Mouse (Mus musculus): ENCODE data around the gene Smurf1. TPM values are rescaled to one million over a fixed set of nuclear protein-coding genes. Genes with fewer than 3 reads are reported as not detected.
A peak's percentile ranks its signal among the peaks of the same experiment; 100 is the strongest.

Gene Smurf1
- 18.8 and 24.7 TPM in 2 replicates for total RNA-seq (2021)
- long read RNA-seq, full-length matches to known transcripts = 8 of 18 reads
- long read RNA-seq, partial matches to known transcripts = 2 of 18 reads
- long read RNA-seq, other reads (novel, unspliced or antisense) = 8 of 18 reads

DNA sequence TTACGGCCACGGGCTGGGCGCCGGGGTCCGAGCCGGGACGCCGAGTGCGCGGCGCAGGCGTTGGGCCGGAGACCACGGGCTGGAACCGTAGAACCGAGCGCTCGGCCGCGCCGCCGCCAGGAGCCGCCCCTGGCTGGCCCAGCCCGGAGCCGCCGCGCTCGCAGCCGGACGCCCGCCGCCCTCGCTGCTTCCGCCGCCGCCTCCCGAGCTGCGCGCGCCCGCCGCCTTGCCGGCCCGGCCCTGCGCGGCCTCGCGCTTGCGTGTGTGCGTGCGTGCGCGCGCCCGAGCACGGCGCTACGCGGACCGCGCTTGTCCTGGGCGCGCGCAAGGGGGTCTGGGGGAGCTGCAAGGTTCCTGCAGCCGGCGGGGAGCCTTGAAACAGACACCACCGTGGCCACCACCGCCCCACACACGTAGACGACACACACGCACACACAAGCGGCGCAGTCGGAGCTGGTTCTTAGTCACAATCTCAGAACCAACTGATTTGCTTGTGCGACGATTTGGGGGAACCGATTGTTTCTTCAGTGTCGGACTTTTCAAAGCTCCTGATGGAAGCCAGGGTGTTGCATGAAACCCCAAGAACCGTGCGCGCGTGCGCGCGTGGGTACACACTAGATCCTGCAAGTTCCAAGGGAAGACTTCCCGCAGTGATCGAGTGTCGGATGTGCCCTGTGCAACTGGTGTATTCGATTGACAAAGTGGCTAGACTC lies at the start of gene Smurf1:
TSS of gene Smurf1 (minus strand) at position 209 of the 713 bp plus-strand sequence.
- peak; percentile 88 for DNase-seq

DNA sequence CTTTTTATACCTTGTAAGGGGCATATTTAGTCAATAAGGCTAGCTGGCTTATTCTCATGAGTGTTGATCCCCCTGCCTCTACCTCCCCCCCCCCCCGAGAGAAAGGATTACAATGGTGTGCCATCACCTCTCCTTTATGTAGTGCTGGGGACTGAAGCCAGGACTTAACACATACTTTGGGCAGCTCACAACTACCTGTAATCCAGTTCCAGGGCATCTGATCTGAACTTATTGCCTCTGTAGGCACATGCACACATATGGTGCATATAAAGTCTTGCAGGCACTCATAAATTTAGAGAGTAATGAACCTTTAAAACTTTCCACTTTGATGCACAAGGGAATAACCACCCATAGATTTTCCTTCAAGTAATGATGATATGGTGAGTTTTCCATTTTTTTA lies 48.6 kb upstream of the Smurf1 start:
- DNase-seq = no peak

DNA sequence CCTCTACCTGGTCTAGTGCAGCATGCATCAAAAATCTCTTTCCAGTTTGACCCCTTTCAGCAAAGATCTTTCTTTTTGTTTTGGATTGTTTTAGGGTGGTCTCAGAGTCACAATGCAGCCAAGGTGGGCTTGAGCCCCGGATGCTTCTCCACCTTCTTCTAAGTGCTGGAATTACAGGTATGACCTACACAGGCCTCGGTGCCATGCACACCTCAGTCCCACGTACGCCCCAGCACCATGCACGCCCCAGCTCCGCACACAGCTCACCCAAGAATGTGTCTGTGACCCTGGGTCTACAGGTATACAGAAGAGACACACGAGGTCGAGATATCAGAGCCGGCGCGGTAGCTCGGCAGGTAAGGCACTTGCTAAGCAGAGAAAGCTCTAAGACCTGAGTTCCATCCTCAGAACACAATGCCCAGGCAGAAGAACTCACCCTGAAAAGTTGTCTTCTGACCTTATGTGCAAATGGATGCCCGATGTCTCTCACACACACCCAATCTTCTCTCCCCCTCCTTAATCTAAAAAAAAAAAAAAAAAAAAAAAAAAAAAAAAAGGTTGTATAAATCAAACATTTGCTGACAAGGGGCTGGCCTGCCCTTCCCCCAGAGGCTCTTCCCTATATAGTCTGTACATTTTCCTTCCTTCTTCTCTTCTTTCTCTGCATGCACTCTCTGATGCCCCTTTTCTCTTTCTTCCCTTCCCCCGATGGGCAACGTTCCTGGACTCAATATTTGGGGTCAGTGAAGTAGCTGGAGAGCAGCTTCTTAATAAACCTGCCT lies 43.4 kb upstream of the Smurf1 start:
- DNase-seq = no peak

DNA sequence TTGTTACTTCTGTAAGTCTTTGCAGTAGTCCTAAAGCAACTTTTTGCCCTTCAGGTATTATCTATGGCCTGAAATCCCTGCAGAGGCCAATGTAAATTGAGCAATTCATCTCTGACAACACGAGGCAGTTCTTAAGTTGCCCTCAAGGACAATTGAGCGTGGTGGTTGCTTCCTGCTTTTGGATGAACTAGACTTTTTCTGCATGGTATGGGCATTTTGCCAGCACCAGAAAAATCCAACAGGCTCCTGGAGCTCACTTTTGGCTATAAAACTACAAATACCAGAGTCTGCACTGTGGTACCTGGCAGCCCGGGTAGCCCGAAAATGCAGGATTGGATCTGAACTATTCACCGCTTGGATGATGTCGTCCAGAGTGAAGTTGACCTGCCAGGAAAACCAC lies 39.9 kb upstream of the Smurf1 start:
- no peak for DNase-seq

DNA sequence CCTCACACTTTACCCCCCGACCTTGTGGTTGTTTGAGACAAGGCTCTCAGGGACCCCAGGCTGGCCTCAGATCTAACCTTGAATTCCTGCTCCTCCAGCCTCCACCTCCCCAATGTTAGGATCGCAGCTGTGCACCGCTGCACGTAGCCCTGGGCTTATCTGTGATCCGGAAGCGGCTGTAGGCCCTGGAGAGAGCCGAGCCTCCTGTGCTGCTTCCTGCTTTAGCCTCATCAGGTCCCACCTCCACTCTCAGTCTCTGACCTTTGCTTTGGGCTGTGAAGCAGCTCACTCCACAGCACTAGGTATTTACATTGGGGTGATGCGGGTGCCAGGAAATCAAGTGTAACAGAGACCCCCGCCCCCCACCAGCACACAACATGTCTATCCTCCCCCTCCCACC lies 38.8 kb upstream of the Smurf1 start:
- no peak for DNase-seq

GRCm38 (mm10) chr5:145003362-145003761 lies 37.7 kb upstream of the Smurf1 start:
- no peak for DNase-seq

- no peak for DNase-seq
These were observed 32.8 kb upstream of the Smurf1 start for GRCm38 (mm10) chr5:144998491-144998890.

DNA sequence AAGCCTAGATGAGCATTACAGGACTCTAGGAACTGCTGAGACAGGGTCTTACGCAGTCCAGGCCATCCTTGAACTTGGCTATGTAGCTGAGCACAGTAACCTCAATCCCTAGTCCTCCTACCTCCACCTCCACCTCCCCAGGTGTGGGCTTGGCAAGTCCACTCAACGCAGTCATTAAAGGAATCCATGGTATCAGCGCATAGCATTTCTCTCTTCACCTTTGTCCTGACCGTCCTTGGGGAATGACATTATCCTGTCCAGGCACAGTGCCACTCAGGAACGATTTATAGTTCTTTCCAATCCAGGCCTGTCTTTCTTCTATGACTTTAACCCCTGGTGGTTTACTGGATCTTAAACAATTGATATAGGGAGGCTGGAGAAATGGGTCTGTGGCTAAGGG lies 24.8 kb upstream of the Smurf1 start:
- DNase-seq = no peak

DNA sequence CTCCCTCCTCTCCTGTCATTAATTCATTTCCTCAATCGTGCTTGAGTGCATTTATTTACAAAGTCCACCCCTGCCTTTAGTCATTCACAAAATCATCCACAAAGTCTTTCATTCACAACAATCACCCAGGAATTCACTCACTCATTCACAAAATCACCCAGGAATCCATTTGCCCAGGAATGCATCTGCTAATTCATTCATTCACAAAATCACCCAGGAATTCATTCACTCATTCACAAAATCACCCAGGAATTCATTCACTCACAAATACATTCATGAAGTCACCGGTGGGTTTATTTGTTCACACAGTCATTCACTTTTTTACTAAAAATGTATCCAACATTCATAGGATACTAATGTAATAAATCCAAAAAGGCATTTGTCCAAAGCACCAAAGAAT lies 24.4 kb upstream of the Smurf1 start:
- no peak for DNase-seq

GRCm38 (mm10) chr5:144989061-144989405 lies 23.4 kb upstream of the Smurf1 start:
- DNase-seq = no peak

GRCm38 (mm10) chr5:144988340-144989060 lies 22.9 kb upstream of the Smurf1 start:
- peak; percentile 10 for DNase-seq

DNA sequence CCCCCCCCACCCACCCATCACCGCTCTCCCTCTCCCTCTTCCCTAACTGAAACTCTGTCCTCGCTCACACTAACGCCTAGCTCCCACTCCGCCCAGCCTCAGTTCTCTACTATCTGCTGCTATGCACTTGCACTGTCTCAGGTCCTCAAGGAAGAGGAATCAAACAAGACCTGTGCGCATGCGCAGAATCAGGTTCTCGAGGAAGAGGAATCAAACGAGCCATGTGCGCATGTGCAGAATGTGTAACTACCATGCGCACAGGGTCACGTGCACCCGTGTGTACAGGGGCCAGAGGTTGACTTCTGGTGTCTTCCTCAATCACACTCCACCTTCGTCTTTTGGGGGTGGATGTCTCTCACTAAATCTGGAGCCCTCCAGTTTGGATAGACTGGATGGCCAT lies 21.9 kb upstream of the Smurf1 start:
- DNase-seq = no peak

- DNase-seq = no peak
These were observed 19.2 kb upstream of the Smurf1 start for GRCm38 (mm10) chr5:144984839-144985238.

DNA sequence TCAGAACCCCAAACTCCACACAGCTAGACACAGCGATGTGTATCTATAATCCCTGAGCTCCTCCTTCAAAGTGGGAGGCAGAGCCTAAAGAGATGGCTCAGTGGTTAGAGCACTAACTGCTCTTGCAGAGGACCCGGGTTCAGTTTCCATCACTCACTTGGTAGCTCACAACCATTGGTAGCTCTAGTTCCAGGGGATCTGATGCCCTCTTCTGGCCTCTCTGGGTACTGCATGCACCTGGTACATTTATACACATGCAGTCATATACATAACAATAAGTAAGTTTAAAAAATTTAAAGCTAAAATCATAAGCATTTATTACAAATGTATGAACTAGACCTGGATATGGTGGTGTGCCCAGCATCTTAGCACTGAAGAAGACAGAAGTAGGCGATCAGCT lies 17.6 kb upstream of the Smurf1 start:
- no peak for DNase-seq

GRCm38 (mm10) chr5:144979110-144979509 lies 13.5 kb upstream of the Smurf1 start:
- no peak for DNase-seq

- DNase-seq = peak; percentile 77
These were observed 13.0 kb upstream of the Smurf1 start for GRCm38 (mm10) chr5:144978533-144979107.

- DNase-seq = no peak
These were observed 5.6 kb upstream of the Smurf1 start for GRCm38 (mm10) chr5:144971266-144971665.

GRCm38 (mm10) chr5:144964872-144965638 lies 592 bp downstream of the Smurf1 start:
- DNase-seq = peak; percentile 83

- no peak for DNase-seq
These were observed 1.2 kb downstream of the Smurf1 start for GRCm38 (mm10) chr5:144964465-144964864.

GRCm38 (mm10) chr5:144963817-144964261 lies 1.8 kb downstream of the Smurf1 start:
- peak; percentile 45 for DNase-seq

GRCm38 (mm10) chr5:144963401-144963800 lies 2.2 kb downstream of the Smurf1 start:
- no peak for DNase-seq

DNA sequence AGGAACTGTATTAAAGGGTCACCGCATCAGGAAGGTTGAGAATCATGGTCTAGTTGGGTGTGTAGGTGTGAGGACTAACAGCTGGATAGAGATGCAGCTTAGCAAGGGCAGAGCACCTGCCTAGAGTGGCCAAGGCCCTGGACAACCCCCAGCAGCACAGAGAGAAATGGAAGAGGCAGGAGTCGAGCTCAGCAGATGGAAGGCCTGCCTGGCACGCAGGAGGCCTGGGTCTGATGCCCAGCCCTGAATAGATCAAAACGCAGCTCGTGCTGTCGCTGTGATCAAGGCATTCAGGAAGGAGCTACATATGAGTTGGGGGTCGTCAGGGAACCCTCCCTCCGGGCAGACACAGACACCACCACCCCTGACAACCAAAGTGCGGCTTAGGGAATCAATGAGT lies 7.4 kb downstream of the Smurf1 start:
- no peak for DNase-seq
